Mouse (Mus musculus): Measurements from ENCODE around the gene Gm10320.

DNA sequence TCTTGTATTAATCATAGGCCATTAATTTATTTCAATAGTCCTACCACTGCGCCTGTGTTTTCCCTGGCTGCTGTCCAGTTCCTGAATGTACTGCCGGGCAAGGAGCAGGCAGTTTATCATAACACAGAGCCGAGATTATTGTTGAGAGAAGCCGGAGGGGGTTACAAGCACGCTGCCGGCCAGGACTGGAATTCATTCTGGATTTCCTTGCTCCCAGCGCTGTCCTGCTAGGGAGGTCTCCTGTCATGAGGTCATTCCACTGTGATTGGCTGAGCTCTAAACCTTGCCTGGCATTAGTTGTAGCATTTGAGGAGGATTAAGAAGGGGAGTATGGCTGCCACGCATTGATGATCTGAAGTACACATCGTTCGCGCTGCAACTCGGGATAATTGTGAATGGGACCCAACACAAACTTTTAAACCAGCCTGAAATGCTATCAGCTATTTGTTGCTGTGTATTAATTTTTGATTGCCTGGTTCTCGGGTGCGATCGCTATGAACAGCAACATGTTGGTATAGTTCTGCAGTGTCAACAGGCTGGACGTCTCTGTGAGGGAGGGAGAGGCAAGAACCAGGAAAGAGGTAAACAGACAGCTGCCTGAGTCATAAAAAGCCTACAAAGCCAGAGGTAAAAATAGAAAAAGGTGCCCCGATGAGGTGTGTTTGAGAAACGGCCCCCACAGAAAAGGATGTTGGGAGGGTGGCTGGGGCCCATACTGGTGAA is 42.5 kb upstream of the Gm10320 start:
- TF ChIP-seq POLR2A (IDR thresholded peaks at IDR 0.05; ENCODE audit: low read depth, low read length) (no peak), CTCF (IDR thresholded peaks at IDR 0.05; ENCODE audit: extremely low read depth, insufficient read length, insufficient replicate concordance, low read depth, low read length) (no peak)

All from small intestine, adult 2 months (tissue).